Mouse (Mus musculus): Measurements from ENCODE around the gene Gpr21. TPM values are rescaled to one million over a fixed set of nuclear protein-coding genes. Genes with fewer than 3 reads are reported as not detected.
"Not testable (repeated sequence)": the region's sequence is repeated elsewhere in the genome, so short reads cannot be mapped to it uniquely, and the experiment has no call there.

The Gpr21 gene
- 1 to 10 TPM; 6.3 to 6.6 TPM for total RNA-seq (2021)

GRCm38 (mm10) chr2:37516030-37516710 is at the start of gene Gpr21:
Gpr21 (plus strand) TSS chr2:37516332.
- intact Hi-C loops (cut with DNase I), result loop anchor here (5.0 kb wide), 1 partner anchor 256 kb away; no protein-coding TSS in a partner anchor
- no peak for DNase-seq (ENCODE audit: low spot score in 2 of 2)

- DNase-seq (ENCODE audit: low spot score in 2 of 2), result no peak
- intact Hi-C loops (cut with DNase I), result no loop called here
Observed at GRCm38 (mm10) chr2:37479559-37479958, 36.6 kb upstream of the Gpr21 start.

GRCm38 (mm10) chr2:37480039-37480438 is 36.1 kb upstream of the Gpr21 start:
- DNase-seq (ENCODE audit: low spot score in 2 of 2), result no peak
- intact Hi-C loops (cut with DNase I), result no loop called here

GRCm38 (mm10) chr2:37484165-37484564 is 32.0 kb upstream of the Gpr21 start:
- no peak for DNase-seq (ENCODE audit: low spot score in 2 of 2)
- intact Hi-C loops (cut with DNase I), result no loop called here

GRCm38 (mm10) chr2:37485370-37485769 is 30.8 kb upstream of the Gpr21 start:
- intact Hi-C loops (cut with DNase I), result loop anchor here (5.0 kb wide), 1 partner anchor 78 kb away; no protein-coding TSS in a partner anchor
- DNase-seq (ENCODE audit: low spot score in 2 of 2), result no peak

- DNase-seq (ENCODE audit: low spot score in 2 of 2), result no peak
- intact Hi-C loops (cut with DNase I), result loop anchor here (5.0 kb wide), 1 partner anchor 79 kb away; no protein-coding TSS in a partner anchor
Observed at GRCm38 (mm10) chr2:37486408-37486807, 29.7 kb upstream of the Gpr21 start.

GRCm38 (mm10) chr2:37488956-37489355 is 27.2 kb upstream of the Gpr21 start:
- no peak for DNase-seq (ENCODE audit: low spot score in 2 of 2)
- intact Hi-C loops (cut with DNase I), result loop anchor here (5.0 kb wide), 1 partner anchor 82 kb away; no protein-coding TSS in a partner anchor

- intact Hi-C loops (cut with DNase I), result no loop called here
- DNase-seq (ENCODE audit: low spot score in 2 of 2), result no peak
Observed at GRCm38 (mm10) chr2:37497321-37497720, 18.8 kb upstream of the Gpr21 start.

- DNase-seq (ENCODE audit: low spot score in 2 of 2); intact Hi-C loops (cut with DNase I): not testable (repeated sequence)
Observed at GRCm38 (mm10) chr2:37505856-37506255, 10.3 kb upstream of the Gpr21 start.

GRCm38 (mm10) chr2:37511134-37511901 is 4.8 kb upstream of the Gpr21 start:
- DNase-seq (ENCODE audit: low spot score in 2 of 2), result no peak
- intact Hi-C loops (cut with DNase I), result no loop called here

- intact Hi-C loops (cut with DNase I), result loop anchor here (5.0 kb wide), 1 partner anchor 255 kb away; no protein-coding TSS in a partner anchor
- peak; percentile 26 to 28 for DNase-seq (ENCODE audit: low spot score in 2 of 2)
Observed at GRCm38 (mm10) chr2:37516922-37517462, 860 bp downstream of the Gpr21 start.

- intact Hi-C loops (cut with DNase I), result loop anchor here (5.0 kb wide), 1 partner anchor 254 kb away; no protein-coding TSS in a partner anchor
- no peak for DNase-seq (ENCODE audit: low spot score in 2 of 2)
Observed at GRCm38 (mm10) chr2:37518561-37519285, 2.6 kb downstream of the Gpr21 start.

- no peak for DNase-seq (ENCODE audit: low spot score in 2 of 2)
- intact Hi-C loops (cut with DNase I), result loop anchor here (5.0 kb wide), 1 partner anchor 253 kb away; no protein-coding TSS in a partner anchor
Observed at GRCm38 (mm10) chr2:37519286-37519640, 3.1 kb downstream of the Gpr21 start.

GRCm38 (mm10) chr2:37527587-37527986 is 11.5 kb downstream of the Gpr21 start:
- intact Hi-C loops (cut with DNase I), result no loop called here
- DNase-seq (ENCODE audit: low spot score in 2 of 2), result no peak

- DNase-seq (ENCODE audit: low spot score in 2 of 2), result no peak
- intact Hi-C loops (cut with DNase I), result no loop called here
Observed at GRCm38 (mm10) chr2:37529397-37529796, 13.3 kb downstream of the Gpr21 start.

GRCm38 (mm10) chr2:37530766-37531165 is 14.6 kb downstream of the Gpr21 start:
- DNase-seq (ENCODE audit: low spot score in 2 of 2), result no peak
- intact Hi-C loops (cut with DNase I), result no loop called here

- intact Hi-C loops (cut with DNase I), result no loop called here
- no peak for DNase-seq (ENCODE audit: low spot score in 2 of 2)
Observed at GRCm38 (mm10) chr2:37531639-37532038, 15.5 kb downstream of the Gpr21 start.

GRCm38 (mm10) chr2:37549346-37550012 is 33.3 kb downstream of the Gpr21 start:
- intact Hi-C loops (cut with DNase I), result no loop called here
- no peak for DNase-seq (ENCODE audit: low spot score in 2 of 2)

GRCm38 (mm10) chr2:37556366-37556765 is 40.2 kb downstream of the Gpr21 start:
- DNase-seq (ENCODE audit: low spot score in 2 of 2), result no peak
- intact Hi-C loops (cut with DNase I), result no loop called here
